Mouse (Mus musculus): ENCODE measurements around the gene Nol3.

Nol3 gene

GRCm38 (mm10) chr8:105325641-105326093 lies 49.7 kb downstream of the Nol3 start:
- peaks cover 6% of the 10 kb centered on the region for H3K36me3 ChIP-seq (ENCODE audit: control insufficient read depth, insufficient read depth, low read length, poor library complexity, severe bottlenecking)
- DNase-seq (ENCODE audit: low read depth, low spot score): no peak

GRCm38 (mm10) chr8:105326141-105326672 lies 50.3 kb downstream of the Nol3 start, which contains the start of the genes Lrrc29 and Tmem208:
Lrrc29 (minus strand) TSS chr8:105326278.
Tmem208 (plus strand) TSS chr8:105326354.
- H3K27me3 ChIP-seq (ENCODE audit: control insufficient read depth, insufficient read depth, low read length, poor library complexity, severe bottlenecking): no peaks in the 10 kb centered on the region
- peak; percentile 97 for DNase-seq (ENCODE audit: low read depth, low spot score)
- H3K36me3 ChIP-seq (ENCODE audit: control insufficient read depth, insufficient read depth, low read length, poor library complexity, severe bottlenecking): peaks cover 6% of the 10 kb centered on the region

More at GRCm38 (mm10) chr8:105325641-105326093, 49.7 kb downstream of the Nol3 start:
- H3K27me3 ChIP-seq (ENCODE audit: control insufficient read depth, insufficient read depth, low read length, poor library complexity, severe bottlenecking): no peaks in the 10 kb centered on the region

DNA sequence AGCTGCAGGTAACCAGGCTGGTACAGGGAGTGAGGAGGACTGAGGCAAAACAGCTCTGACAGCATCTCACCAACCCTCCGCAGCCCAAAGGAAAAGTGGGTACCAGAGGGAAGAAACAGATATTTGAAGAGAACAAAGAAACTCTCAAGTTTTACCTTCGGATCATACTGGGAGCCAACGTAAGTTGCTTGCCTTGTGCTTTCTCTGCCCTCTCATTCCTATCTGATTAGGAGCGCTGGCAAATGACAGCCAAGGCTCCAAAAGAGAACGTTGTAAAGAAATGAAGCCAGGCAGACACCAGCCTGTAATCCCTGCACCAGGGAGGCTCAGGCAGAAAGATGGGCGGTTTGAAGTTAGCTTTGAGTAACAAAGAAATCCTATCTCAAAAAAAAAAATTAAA lies 51.0 kb downstream of the Nol3 start:
- Histone ChIP-seq H3K36me3 (ENCODE audit: control insufficient read depth, insufficient read depth, low read length, poor library complexity, severe bottlenecking) (peaks cover 6% of the 10 kb centered on the region), H3K27me3 (ENCODE audit: control insufficient read depth, insufficient read depth, low read length, poor library complexity, severe bottlenecking) (no peaks in the 10 kb centered on the region)
- DNase-seq (ENCODE audit: low read depth, low spot score): no peak

DNA sequence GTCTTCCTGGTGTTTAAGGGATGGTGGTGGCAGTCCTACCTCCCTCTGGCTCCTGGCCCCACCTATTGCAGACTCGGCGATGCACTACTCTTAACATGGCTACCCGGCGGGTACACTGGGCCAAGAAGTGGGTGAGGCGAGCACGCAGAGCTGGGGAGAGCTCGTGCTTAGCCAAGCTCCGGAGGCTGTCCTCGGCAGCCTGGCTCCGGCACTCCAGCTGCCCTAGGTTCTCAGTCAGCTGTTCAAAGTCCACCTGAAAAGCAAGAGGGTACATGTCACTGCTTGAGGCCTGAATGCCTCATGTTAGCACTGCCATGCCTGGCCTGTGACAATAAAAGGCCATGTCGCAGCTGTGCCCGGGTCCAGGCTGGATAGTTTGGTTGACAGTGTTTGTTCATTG lies 54.4 kb downstream of the Nol3 start:
- Histone ChIP-seq H3K36me3 (ENCODE audit: control insufficient read depth, insufficient read depth, low read length, poor library complexity, severe bottlenecking) (peaks cover 12% of the 10 kb centered on the region), H3K27me3 (ENCODE audit: control insufficient read depth, insufficient read depth, low read length, poor library complexity, severe bottlenecking) (no peaks in the 10 kb centered on the region)
- no peak for DNase-seq (ENCODE audit: low read depth, low spot score)

GRCm38 (mm10) chr8:105331469-105331868 lies 55.5 kb downstream of the Nol3 start:
- peaks cover 14% of the 10 kb centered on the region for H3K36me3 ChIP-seq (ENCODE audit: control insufficient read depth, insufficient read depth, low read length, poor library complexity, severe bottlenecking)
- no peak for DNase-seq (ENCODE audit: low read depth, low spot score)
- no peaks in the 10 kb centered on the region for H3K27me3 ChIP-seq (ENCODE audit: control insufficient read depth, insufficient read depth, low read length, poor library complexity, severe bottlenecking)
